Mouse (Mus musculus): Measurements from ENCODE around the gene Ppp2r3a. TPM values are rescaled to one million over a fixed set of nuclear protein-coding genes. Genes with fewer than 3 reads are reported as not detected.

Gene Ppp2r3a
- total and polyA plus RNA-seq, 2 experiments = 2.3 to 14.3 TPM

DNA sequence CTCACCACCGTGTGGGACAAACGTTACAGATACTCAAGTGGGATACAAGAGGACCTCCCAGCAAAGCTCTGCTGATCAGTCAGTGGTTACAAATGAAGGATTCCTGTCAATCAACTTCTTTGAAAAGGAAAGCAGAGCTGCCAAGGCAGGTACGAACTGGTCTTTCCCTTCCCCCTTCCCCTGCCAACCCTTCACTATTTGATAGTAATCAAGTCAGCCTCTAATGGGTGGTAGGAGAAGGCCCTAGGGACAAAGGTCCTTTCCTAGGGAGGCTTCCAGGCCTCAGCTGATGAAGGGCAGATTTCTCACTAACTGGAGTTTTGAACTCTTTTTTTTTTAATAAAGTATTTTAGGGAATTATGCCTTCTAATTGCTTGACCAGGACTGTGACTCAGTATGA lies 11.2 kb upstream of the Ppp2r3a start:
- Histone ChIP-seq H3K27me3 (ENCODE audit: control insufficient read depth, insufficient read depth, low read length) (no peaks in the 10 kb centered on the region), H3K4me3 (ENCODE audit: insufficient read depth, low read depth, low read length) (no peak overlapping the region), H3K79me2 (ENCODE audit: control insufficient read depth, insufficient read depth, low read length) (no peaks in the 10 kb centered on the region), H3K9ac (ENCODE audit: low read depth, low read length) (no peak overlapping the region), H3K4me1 (ENCODE audit: control insufficient read depth, insufficient read depth, low read length) (peaks cover 5% of the 10 kb centered on the region), H3K27ac (replicated peaks; ENCODE audit: insufficient read depth, low read depth, low read length) (no peak overlapping the region), H3K36me3 (ENCODE audit: control insufficient read depth, insufficient read depth, low read length) (no peaks in the 10 kb centered on the region)
- no peak for DNase-seq (ENCODE audit: extremely low read depth, low read depth, low spot score)
- TF ChIP-seq POLR2A (IDR thresholded peaks at IDR 0.05; ENCODE audit: extremely low read depth, insufficient read depth, low read length) (no peak), CTCF (IDR thresholded peaks at IDR 0.05; ENCODE audit: low read depth, low read length) (no peak)
- 76% methylated on average over 3 of the region's 3 CpGs for WGBS

DNA sequence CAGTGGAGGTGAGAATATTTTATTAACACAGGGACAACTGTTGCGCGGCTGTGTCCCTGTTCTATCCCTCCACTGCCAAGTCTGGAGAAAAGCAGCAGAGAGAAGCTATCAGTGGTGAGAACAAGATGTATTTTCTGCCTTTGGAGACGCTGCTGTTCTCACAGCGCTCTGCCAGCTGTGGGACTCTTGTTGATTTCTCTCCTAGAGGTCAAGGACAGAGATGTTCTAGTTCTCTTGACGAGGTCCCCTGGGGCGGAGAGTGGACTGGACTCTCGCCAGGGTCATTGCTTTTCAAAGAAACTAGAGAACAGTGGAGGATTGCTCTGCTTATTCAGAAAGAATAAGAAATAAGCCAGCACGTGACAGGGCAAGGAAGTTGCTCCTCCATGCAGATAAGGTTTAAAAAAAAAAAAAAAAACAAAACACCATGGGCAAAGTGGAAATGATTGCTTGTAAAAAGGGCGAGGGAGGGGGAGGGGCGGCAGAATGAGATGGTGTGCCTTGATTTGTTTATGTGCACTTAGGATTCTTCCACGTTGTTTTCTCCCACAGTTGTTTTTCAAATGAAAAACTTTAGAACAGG lies 10.5 kb upstream of the Ppp2r3a start:
- H3K4me3 ChIP-seq (ENCODE audit: insufficient read depth, low read depth, low read length) = no peak overlapping the region
- H3K9ac ChIP-seq (ENCODE audit: low read depth, low read length) = peak overlapping the region; percentile 14; the same call in 1 of the 2 replicates
- H3K79me2 ChIP-seq (ENCODE audit: control insufficient read depth, insufficient read depth, low read length) = no peaks in the 10 kb centered on the region
- TF ChIP-seq CTCF (IDR thresholded peaks at IDR 0.05; ENCODE audit: low read depth, low read length) (no peak), POLR2A (IDR thresholded peaks at IDR 0.05; ENCODE audit: extremely low read depth, insufficient read depth, low read length) (no peak)
- 11% methylated on average over 11 of the region's 11 CpGs for WGBS
- H3K4me1 ChIP-seq (ENCODE audit: control insufficient read depth, insufficient read depth, low read length) = peaks cover 5% of the 10 kb centered on the region
- peak overlapping the region; percentile 46; the same call in 1 of the 2 replicates for H3K27ac ChIP-seq (replicated peaks; ENCODE audit: insufficient read depth, low read depth, low read length)
- H3K36me3 ChIP-seq (ENCODE audit: control insufficient read depth, insufficient read depth, low read length) = no peaks in the 10 kb centered on the region
- no peaks in the 10 kb centered on the region for H3K27me3 ChIP-seq (ENCODE audit: control insufficient read depth, insufficient read depth, low read length)
- peak; percentile 80 for DNase-seq (ENCODE audit: extremely low read depth, low read depth, low spot score)

DNA sequence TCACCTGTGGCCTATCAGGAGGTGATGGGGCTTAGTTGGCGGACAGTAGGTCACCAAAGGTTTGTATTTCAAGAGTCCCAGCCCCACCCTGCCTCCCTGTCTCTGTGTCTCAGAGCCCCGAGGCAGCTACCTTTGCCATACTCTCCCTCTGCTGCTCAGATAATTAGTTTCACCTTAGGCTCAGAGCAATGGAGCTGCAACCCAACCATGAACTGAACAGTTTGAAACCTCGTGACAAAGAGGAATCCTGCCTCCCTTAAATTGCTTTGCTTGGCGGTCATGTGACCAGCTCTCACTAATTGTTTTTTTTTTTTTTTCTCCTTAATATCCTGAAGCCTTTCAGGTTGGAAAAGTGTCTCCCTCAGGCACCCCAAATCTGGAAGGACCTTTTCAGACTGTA lies 9.8 kb upstream of the Ppp2r3a start:
- 80% methylated on average over 4 of the region's 4 CpGs for WGBS
- TF ChIP-seq POLR2A (IDR thresholded peaks at IDR 0.05; ENCODE audit: extremely low read depth, insufficient read depth, low read length) = no peak
- no peak for TF ChIP-seq CTCF (IDR thresholded peaks at IDR 0.05; ENCODE audit: low read depth, low read length)
- no peak for DNase-seq (ENCODE audit: extremely low read depth, low read depth, low spot score)
- H3K27ac ChIP-seq (replicated peaks; ENCODE audit: insufficient read depth, low read depth, low read length) = no peak overlapping the region
- no peaks in the 10 kb centered on the region for H3K27me3 ChIP-seq (ENCODE audit: control insufficient read depth, insufficient read depth, low read length)
- no peaks in the 10 kb centered on the region for H3K36me3 ChIP-seq (ENCODE audit: control insufficient read depth, insufficient read depth, low read length)
- no peaks in the 10 kb centered on the region for H3K79me2 ChIP-seq (ENCODE audit: control insufficient read depth, insufficient read depth, low read length)
- no peak overlapping the region for H3K9ac ChIP-seq (ENCODE audit: low read depth, low read length)
- no peak overlapping the region for H3K4me3 ChIP-seq (ENCODE audit: insufficient read depth, low read depth, low read length)
- H3K4me1 ChIP-seq (ENCODE audit: control insufficient read depth, insufficient read depth, low read length) = peaks cover 5% of the 10 kb centered on the region

DNA sequence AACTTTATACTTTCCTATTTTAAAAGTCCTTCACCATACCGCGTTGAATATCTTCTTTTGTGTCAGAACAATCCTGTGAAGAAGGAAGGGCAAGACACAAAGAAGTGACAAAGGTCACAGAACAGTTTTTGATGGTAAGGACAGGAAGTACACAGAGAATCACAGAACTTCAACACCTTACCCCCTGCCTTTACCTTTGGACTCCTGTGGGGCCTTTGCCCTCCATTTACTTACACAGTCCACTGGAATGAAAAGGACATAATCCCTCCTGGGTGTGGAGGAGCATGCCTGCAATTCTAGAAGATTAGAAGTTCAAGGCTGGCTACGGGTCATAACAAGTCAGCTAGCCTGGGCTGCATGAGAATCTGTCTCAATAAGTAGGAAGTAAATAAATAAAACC lies 1.5 kb upstream of the Ppp2r3a start:
- H3K36me3 ChIP-seq (ENCODE audit: control insufficient read depth, insufficient read depth, low read length) = no peaks in the 10 kb centered on the region
- H3K4me1 ChIP-seq (ENCODE audit: control insufficient read depth, insufficient read depth, low read length) = peaks cover 7% of the 10 kb centered on the region
- H3K4me3 ChIP-seq (ENCODE audit: insufficient read depth, low read depth, low read length) = no peak overlapping the region
- H3K27ac ChIP-seq (replicated peaks; ENCODE audit: insufficient read depth, low read depth, low read length) = no peak overlapping the region
- H3K9ac ChIP-seq (ENCODE audit: low read depth, low read length) = no peak overlapping the region
- 71% methylated on average over 3 of the region's 3 CpGs for WGBS
- no peak for TF ChIP-seq CTCF (IDR thresholded peaks at IDR 0.05; ENCODE audit: low read depth, low read length)
- no peak for TF ChIP-seq POLR2A (IDR thresholded peaks at IDR 0.05; ENCODE audit: extremely low read depth, insufficient read depth, low read length)
- no peaks in the 10 kb centered on the region for H3K27me3 ChIP-seq (ENCODE audit: control insufficient read depth, insufficient read depth, low read length)
- H3K79me2 ChIP-seq (ENCODE audit: control insufficient read depth, insufficient read depth, low read length) = peaks cover 7% of the 10 kb centered on the region; the same call in 1 of the 2 replicates
- DNase-seq (ENCODE audit: extremely low read depth, low read depth, low spot score) = peak; percentile 42

DNA sequence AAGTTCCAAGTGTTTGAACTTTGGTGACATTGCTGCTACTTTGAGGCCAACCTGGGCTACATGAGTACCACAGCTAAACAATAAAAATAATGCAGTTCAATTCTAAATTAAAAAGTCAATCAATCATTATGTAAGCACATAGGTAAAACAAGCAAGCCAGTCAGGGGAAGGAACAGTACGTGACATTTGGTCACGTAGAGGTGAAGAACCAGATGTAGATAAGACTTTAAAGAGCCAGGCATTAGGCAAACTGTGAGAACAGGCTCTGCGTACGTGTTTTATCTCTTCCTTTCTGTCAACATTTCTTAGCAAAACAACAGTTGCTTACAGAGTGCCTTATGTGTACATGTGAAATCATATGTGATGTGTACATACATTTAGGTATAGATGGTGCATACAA lies 946 bp upstream of the Ppp2r3a start:
- H3K79me2 ChIP-seq (ENCODE audit: control insufficient read depth, insufficient read depth, low read length) = peaks cover 10% of the 10 kb centered on the region; the same call in 1 of the 2 replicates
- TF ChIP-seq POLR2A (IDR thresholded peaks at IDR 0.05; ENCODE audit: extremely low read depth, insufficient read depth, low read length) (no peak), CTCF (IDR thresholded peaks at IDR 0.05; ENCODE audit: low read depth, low read length) (no peak)
- H3K27me3 ChIP-seq (ENCODE audit: control insufficient read depth, insufficient read depth, low read length) = no peaks in the 10 kb centered on the region
- no peak for DNase-seq (ENCODE audit: extremely low read depth, low read depth, low spot score)
- no peak overlapping the region for H3K27ac ChIP-seq (replicated peaks; ENCODE audit: insufficient read depth, low read depth, low read length)
- no peak overlapping the region for H3K4me3 ChIP-seq (ENCODE audit: insufficient read depth, low read depth, low read length)
- H3K4me1 ChIP-seq (ENCODE audit: control insufficient read depth, insufficient read depth, low read length) = peaks cover 7% of the 10 kb centered on the region
- no peak overlapping the region for H3K9ac ChIP-seq (ENCODE audit: low read depth, low read length)
- no peaks in the 10 kb centered on the region for H3K36me3 ChIP-seq (ENCODE audit: control insufficient read depth, insufficient read depth, low read length)
- WGBS = 32% methylated on average over 4 of the region's 4 CpGs

DNA sequence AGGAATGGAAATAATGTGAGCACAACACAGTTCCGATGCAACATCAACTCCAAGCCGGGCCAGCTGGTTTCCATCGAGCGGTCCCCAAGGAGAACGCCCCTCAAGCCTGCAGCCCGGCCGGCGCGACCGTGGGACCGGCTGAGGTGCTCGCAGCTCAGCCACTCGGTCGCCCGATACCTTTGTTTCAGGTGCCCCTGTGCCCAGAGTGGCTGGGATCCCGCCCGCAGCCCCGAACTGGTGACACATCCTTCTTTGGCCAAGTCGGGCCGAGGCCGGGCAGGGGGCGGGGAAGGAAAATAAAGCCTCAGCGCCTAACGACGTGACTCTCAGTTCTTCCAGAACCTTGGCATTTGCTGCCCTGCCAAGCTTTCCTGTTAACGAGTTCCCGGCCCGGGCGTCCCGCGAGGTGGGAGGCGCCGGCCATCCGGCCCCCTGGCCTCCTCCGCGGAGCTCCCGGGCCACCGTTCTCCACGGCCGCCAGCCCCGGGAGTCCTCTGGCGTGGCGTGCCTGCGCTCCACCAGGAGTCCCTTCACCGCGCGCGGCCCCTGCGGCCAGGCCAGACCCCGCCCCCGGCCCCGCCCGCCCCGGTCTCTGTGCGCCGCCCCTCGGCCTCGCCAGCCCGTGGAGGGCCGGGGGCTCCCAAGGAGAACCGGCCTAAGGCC lies 483 bp downstream of the Ppp2r3a start:
- under 1% methylated on average over 61 of the region's 61 CpGs for WGBS
- H3K79me2 ChIP-seq (ENCODE audit: control insufficient read depth, insufficient read depth, low read length) = peaks cover 17% of the 10 kb centered on the region; the same call in 1 of the 2 replicates
- TF ChIP-seq CTCF (IDR thresholded peaks at IDR 0.05; ENCODE audit: low read depth, low read length) (no peak), POLR2A (IDR thresholded peaks at IDR 0.05; ENCODE audit: extremely low read depth, insufficient read depth, low read length) (peak; percentile 56)
- H3K36me3 ChIP-seq (ENCODE audit: control insufficient read depth, insufficient read depth, low read length) = no peaks in the 10 kb centered on the region
- no peaks in the 10 kb centered on the region for H3K27me3 ChIP-seq (ENCODE audit: control insufficient read depth, insufficient read depth, low read length)
- peaks cover 7% of the 10 kb centered on the region for H3K4me1 ChIP-seq (ENCODE audit: control insufficient read depth, insufficient read depth, low read length)
- peak overlapping the region; percentile 95 for H3K4me3 ChIP-seq (ENCODE audit: insufficient read depth, low read depth, low read length)
- peak; percentile 73 for DNase-seq (ENCODE audit: extremely low read depth, low read depth, low spot score)
- peak overlapping the region; percentile 97 for H3K27ac ChIP-seq (replicated peaks; ENCODE audit: insufficient read depth, low read depth, low read length)
- peak overlapping the region; percentile 99 for H3K9ac ChIP-seq (ENCODE audit: low read depth, low read length)

All from liver, adult 2 months (tissue).